Mouse (Mus musculus) layer of hippocampus, adult 9-10 months (tissue): Measurements from ENCODE around the gene Micu1.

Experiments used
- DNase-seq: peaks from one replicate; pipeline ENCODE4 v3.0.0; 2022; ENCODE audit warnings: low spot score

Micu1 gene

DNA sequence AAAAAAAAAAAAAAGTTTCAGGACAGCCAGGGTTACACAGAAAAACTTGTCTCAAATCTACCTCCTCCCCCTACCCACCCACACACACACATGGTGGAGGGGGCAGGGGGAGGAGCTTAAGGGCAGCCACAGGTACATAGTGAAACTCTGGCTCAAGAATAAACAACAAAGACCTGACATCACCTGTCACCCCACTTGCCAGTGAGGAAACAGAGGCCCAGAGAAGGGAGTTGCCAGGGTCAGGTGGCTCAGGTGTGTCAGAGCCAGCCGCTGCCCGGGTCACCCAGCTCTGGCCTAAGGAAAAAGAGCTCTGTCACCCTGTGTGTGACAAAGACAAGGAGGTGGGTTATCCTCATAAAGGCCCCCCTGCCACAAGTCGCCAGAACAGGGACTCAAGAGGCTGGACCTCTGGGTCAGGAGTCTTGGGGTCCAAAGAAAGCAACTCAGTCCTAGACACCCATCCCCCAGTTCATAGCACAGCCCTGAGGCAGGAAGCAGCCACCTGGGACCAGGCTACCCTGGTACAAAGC lies 204.9 kb downstream of the Micu1 start:
- no peak for DNase-seq

- no peak for DNase-seq
These were observed 205.5 kb downstream of the Micu1 start for GRCm38 (mm10) chr10:59907695-59908299.

DNA sequence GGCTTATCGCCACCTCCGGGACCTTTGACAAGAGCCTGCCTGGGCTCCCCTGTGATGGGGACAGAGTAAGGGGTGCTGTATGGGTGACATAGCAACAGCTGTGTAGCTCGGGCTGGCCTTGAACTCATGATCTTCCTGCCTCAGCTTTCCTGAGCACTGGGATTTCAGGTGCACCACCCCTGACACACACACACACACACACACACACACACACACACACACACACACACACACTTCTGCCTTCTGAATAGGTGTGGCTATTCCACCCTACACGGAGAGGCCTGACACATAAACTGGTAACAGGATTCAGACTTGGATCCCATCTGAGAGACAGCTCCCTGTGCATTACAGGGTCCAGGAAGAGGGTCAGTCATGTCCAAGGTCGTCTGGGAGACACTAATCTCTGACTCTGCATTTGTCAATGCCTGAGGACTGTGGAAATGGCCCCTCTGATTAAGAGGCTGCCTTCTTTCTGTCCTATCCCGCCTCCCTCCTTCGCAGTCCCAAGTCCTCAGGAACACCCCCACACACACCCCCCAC lies 206.6 kb downstream of the Micu1 start:
- no peak for DNase-seq

- no peak for DNase-seq
These were observed 207.1 kb downstream of the Micu1 start for GRCm38 (mm10) chr10:59909357-59909847.

DNA sequence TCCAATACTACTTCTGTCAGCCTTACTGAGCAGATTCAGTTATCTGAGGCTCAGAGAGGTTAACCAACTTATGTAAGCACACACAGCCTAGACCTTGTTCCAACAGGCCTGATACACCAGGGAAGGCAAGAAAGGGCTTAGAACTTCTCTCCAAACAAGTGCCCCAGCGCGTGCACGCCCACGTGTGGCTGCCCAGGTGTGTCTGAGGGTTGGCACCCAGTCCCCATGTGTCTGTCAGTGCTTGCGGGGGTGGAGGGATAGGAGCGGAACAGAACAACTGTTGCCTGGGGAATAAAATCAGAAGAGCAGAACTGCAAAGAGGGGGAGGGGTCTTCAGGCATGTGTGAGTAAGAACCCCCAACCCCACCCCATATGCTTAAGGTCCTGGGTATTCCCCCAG lies 208.8 kb downstream of the Micu1 start:
- no peak for DNase-seq

DNA sequence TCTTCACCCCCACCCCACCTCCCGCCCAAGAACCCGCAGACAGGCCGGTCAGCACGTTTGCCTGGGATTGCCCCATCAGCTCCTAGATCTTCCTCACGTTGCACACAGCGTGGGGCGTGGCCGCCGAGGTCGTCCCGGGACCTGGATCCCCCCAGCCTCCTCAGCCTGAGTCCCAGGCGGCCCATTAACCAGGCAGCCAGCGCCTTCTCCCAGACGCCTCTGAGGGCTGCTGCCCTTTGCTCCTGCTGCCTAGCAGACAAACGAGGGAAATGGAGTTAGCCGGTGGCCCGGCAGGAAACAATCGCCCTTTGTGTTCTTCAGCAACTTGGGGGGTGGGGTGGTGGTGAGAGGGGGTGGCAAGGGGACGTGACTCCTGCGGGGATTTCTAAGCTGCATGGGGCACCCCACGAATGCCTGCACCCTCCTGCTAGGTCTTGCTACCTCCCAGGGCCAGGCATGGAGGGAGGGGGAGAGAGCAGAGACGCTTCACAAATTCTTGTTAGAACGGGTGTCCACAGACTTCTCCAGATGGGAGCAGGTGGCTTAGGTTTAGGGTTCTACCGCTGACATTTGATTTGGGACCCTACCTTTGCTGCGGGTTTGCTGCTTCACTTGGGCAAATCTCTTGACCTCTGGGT lies 209.4 kb downstream of the Micu1 start:
- DNase-seq = no peak
